Mouse (Mus musculus) liver, embryonic 14.5 days (tissue): ENCODE data around the gene Hbp1. TPM values are rescaled to one million over a fixed set of nuclear protein-coding genes. Genes with fewer than 3 reads are reported as not detected.

ENCODE experiments used
- ATAC-seq: fragments of 200-750 bp; cut with Nextera tagmentation; 2 replicates; pipeline ENCODE4 v1.8.0; 2017; ENCODE audit warnings: moderate number of reproducible peaks, mild to moderate bottlenecking, moderate library complexity; ENCODE audit not compliant: insufficient read depth
- DNase-seq, 3 experiments: peaks; one replicate each; pipeline ENCODE4 v3.0.0-alpha.2; 2012 to 2013; ENCODE audit warnings: low read depth in 3 of 3, low spot score in 3 of 3
- H3K27ac ChIP-seq: fragments of 300-500 bp; sonication (generic); 2 replicates; pipeline ENCODE4 v1.5.1; 2014; ENCODE audit warnings: moderate library complexity, mild to moderate bottlenecking, control low read depth, inconsistent platforms
- H3K27me3 ChIP-seq: fragments of 300-500 bp; sonication (generic); 2 replicates; pipeline ENCODE4 v1.6.1; 2014; ENCODE audit warnings: mild to moderate bottlenecking, low read length, moderate library complexity; ENCODE audit not compliant: control insufficient read depth, insufficient read depth
- H3K36me3 ChIP-seq: fragments of 300-500 bp; sonication (generic); replicated peaks from 2 replicates; pipeline ENCODE4 v1.6.1; 2014; ENCODE audit warnings: low read depth; ENCODE audit not compliant: control insufficient read depth, insufficient read depth
- H3K4me1 ChIP-seq, 2 experiments: fragments of 200-500 bp in 1 of 2; fragments of 300-500 bp in 1 of 2; sonication (generic) in 1 of 2; replicated peaks; 2 replicates each; pipeline ENCODE4 v1.6.1; 2012 to 2014; ENCODE audit warnings: antibody characterized with exemption in 1 of 2, inconsistent platforms in 1 of 2, low read length in 1 of 2; ENCODE audit not compliant: control insufficient read depth in 2 of 2, insufficient read depth in 2 of 2
- H3K4me2 ChIP-seq: fragments of 300-500 bp; sonication (generic); 2 replicates; pipeline ENCODE4 v1.6.1; 2014; ENCODE audit warnings: low read depth, mild to moderate bottlenecking, control low read depth, moderate library complexity
- H3K4me3 ChIP-seq, 2 experiments: fragments of 200-500 bp in 1 of 2; fragments of 300-500 bp in 1 of 2; sonication (generic) in 1 of 2; 2 replicates each; pipeline ENCODE4 v1.5.1; 2012 to 2014; ENCODE audit warnings: low read depth in 2 of 2, low read length in 2 of 2, mild to moderate bottlenecking in 2 of 2, control low read depth in 1 of 2, inconsistent platforms in 1 of 2, moderate library complexity in 1 of 2; ENCODE audit not compliant: insufficient read depth in 1 of 2
- H3K9ac ChIP-seq: fragments of 300-500 bp; sonication (generic); replicated peaks from 2 replicates; pipeline ENCODE4 v1.6.1; 2014; ENCODE audit warnings: mild to moderate bottlenecking, control low read depth, moderate library complexity
- H3K9me3 ChIP-seq: fragments of 300-500 bp; sonication (generic); 2 replicates; pipeline ENCODE4 v1.6.1; 2016; ENCODE audit warnings: low read length, mixed read lengths; ENCODE audit not compliant: control insufficient read depth
- CTCF ChIP-seq: IDR thresholded peaks from 2 replicates; pipeline ENCODE4 v1.5.1; 2016; ENCODE audit warnings: antibody characterized with exemption, low read depth, control low read depth
- EP300 ChIP-seq: IDR thresholded peaks from 2 replicates; pipeline ENCODE4 v1.6.1; 2016; ENCODE audit warnings: antibody characterized with exemption, low read depth
- WGBS: fragments of 180-500 bp; shearing (Covaris S2); extraction: QIAGEN DNeasy Blood & Tissue Kit; methylation state at CpG from one replicate; pipeline ENCODE4 v1.1.7; 2014; ENCODE audit not compliant: insufficient replicate concordance; 5-methylcytosine and 5-hydroxymethylcytosine counted together
- polyA plus RNA-seq, 2 experiments: library from polyadenylated mRNA; depleted of rRNA in 1 of 2; stranded (reverse) in 1 of 2; unstranded in 1 of 2; fragments of >200 nt; fragmentation: Nextera tagmentation in 1 of 2; extraction: Ambion mirVana in 1 of 2; gene quantifications; 2 replicates each; pipeline versions ENCODE4 v1.2.1 to v1.2.3; 2012 to 2014

Hbp1 gene
- polyA plus RNA-seq, 2 experiments, result 27.0 to 32.8 TPM

DNA sequence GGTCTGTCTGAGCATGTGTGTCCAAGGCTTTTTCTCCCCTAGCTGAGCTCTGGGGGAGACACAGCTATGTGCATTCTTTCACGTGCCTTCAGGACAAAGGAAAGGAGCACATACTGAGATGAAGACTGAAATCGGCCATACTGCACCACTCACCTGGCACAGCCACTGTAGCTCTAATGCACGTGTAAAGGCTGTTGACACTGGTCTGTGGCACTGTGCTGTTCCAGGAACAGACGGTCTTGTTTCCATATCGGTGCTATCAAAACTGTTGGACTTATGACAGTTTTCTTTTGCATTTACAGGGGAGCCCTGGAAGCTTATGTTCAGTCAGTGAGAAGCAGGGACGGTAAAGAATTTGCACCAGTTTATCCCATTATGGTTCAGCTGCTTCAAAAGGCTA is 25.0 kb downstream of the Hbp1 start:
- Histone ChIP-seq H3K27me3 (no peaks in the 10 kb centered on the region), H3K27ac (no peak overlapping the region), H3K9ac (no peak overlapping the region), H3K4me3 (no peak overlapping the region), H3K9me3 (no peaks in the 10 kb centered on the region), H3K4me2 (no peak overlapping the region), H3K36me3 (peaks cover 32% of the 10 kb centered on the region), H3K4me1 (peaks cover 0 to 4% of the 10 kb centered on the region in 2 experiments; a peak in 2 of 4 replicates)
- ATAC-seq, result no peak
- no peak for DNase-seq
- no peak for TF ChIP-seq EP300
- no peak for TF ChIP-seq CTCF
- 80% methylated on average over 6 of the region's 6 CpGs for WGBS

- Histone ChIP-seq H3K9ac (no peak overlapping the region), H3K4me3 (no peak overlapping the region), H3K4me1 (peaks cover 0 to 4% of the 10 kb centered on the region in 2 experiments; a peak in 2 of 4 replicates), H3K27ac (no peak overlapping the region), H3K4me2 (no peak overlapping the region), H3K27me3 (no peaks in the 10 kb centered on the region), H3K9me3 (no peaks in the 10 kb centered on the region), H3K36me3 (peaks cover 27% of the 10 kb centered on the region)
- ATAC-seq (no peak), DNase-seq (no peak)
- no peak for TF ChIP-seq EP300
- TF ChIP-seq CTCF, result no peak
- WGBS, result 33% methylated on average over 3 of the region's 3 CpGs
These were observed 26.2 kb downstream of the Hbp1 start for GRCm38 (mm10) chr12:31924135-31924534.

GRCm38 (mm10) chr12:31920464-31921405 is 29.6 kb downstream of the Hbp1 start:
- Histone ChIP-seq H3K27ac (no peak overlapping the region), H3K9me3 (no peaks in the 10 kb centered on the region), H3K4me3 (no peak overlapping the region), H3K4me1 (peaks cover 0 to 4% of the 10 kb centered on the region in 2 experiments; a peak in 2 of 4 replicates), H3K36me3 (peaks cover 6% of the 10 kb centered on the region; the same call in 1 of the 2 replicates), H3K27me3 (no peaks in the 10 kb centered on the region), H3K9ac (no peak overlapping the region), H3K4me2 (no peak overlapping the region)
- 71% methylated on average over 18 of the region's 18 CpGs for WGBS
- no peak for DNase-seq
- TF ChIP-seq CTCF (no peak), EP300 (no peak)
- ATAC-seq, result no peak

GRCm38 (mm10) chr12:31917245-31917644 is 33.1 kb downstream of the Hbp1 start:
- WGBS, result 39% methylated on average over 5 of the region's 5 CpGs
- Histone ChIP-seq H3K27ac (no peak overlapping the region), H3K9me3 (no peaks in the 10 kb centered on the region), H3K36me3 (no peaks in the 10 kb centered on the region), H3K4me1 (peaks cover 0 to 4% of the 10 kb centered on the region in 2 experiments; a peak in 2 of 4 replicates), H3K4me2 (no peak overlapping the region), H3K9ac (no peak overlapping the region), H3K27me3 (no peaks in the 10 kb centered on the region), H3K4me3 (no peak overlapping the region)
- ATAC-seq (no peak), DNase-seq (no peak)
- no peak for TF ChIP-seq CTCF
- TF ChIP-seq EP300, result no peak

- TF ChIP-seq CTCF (no peak), EP300 (no peak)
- Histone ChIP-seq H3K36me3 (no peaks in the 10 kb centered on the region), H3K27ac (no peak overlapping the region), H3K4me1 (peaks cover 0 to 4% of the 10 kb centered on the region in 2 experiments; a peak in 2 of 4 replicates), H3K9me3 (no peaks in the 10 kb centered on the region), H3K4me3 (no peak overlapping the region), H3K4me2 (no peak overlapping the region), H3K9ac (no peak overlapping the region), H3K27me3 (no peaks in the 10 kb centered on the region)
- no peak for DNase-seq
- no peak for ATAC-seq
- 76% methylated on average over 5 of the region's 5 CpGs for WGBS
These were observed 33.6 kb downstream of the Hbp1 start for GRCm38 (mm10) chr12:31916691-31917090.
